In genomic region chr2:77758403-77759071, GRCm38 (mm10) we compare ENCODE assay signal across 18 mouse cellular contexts.
DNase-seq lines count a peak whose midpoint lies in the region; ATAC-seq and TF ChIP-seq lines count a peak whose summit lies in the region.
"Had no signal": no experiment of that assay in that cellular context is flagged by ENCODE, and none has a peak within 500 bp of the region (broad histone marks: within the 10 kb centered on the region; RNA-seq: fewer than 3 reads in every experiment).

No protein-coding gene starts in this region.

- no peak overlapping the region for H3K4me2 ChIP-seq in forebrain, embryonic 11.5 days (ENCODE audit: low read depth, low read length, severe bottlenecking)
- H3K4me2 ChIP-seq in forebrain, postnatal 0 days (ENCODE audit: low read depth), result 0 out of 2 replicates have a peak overlapping the region, but pooled peaks have one; percentile 1
- H3K4me2 ChIP-seq in liver, postnatal 0 days (ENCODE audit: low read depth, low read length), result no peak overlapping the region
- H3K4me2 ChIP-seq: hindbrain, embryonic 15.5 days; limb, embryonic 12.5 days; liver, embryonic 13.5 days; neural tube, embryonic 12.5 days; stomach, embryonic 15.5 days had no signal

- WGBS in forebrain, embryonic 11.5 days, result 81% methylated on average over 15 of the region's 15 CpGs
- WGBS in forebrain, embryonic 10.5 days, result 88% methylated on average over 15 of the region's 15 CpGs
- 46% methylated on average over 15 of the region's 15 CpGs for WGBS in forebrain, postnatal 0 days
- 76% methylated on average over 15 of the region's 15 CpGs for WGBS in liver, postnatal 0 days (ENCODE audit: insufficient replicate concordance)

- DNase-seq in forebrain, embryonic 11.5 days (ENCODE audit: low spot score), result no peak
- no peak for DNase-seq in forebrain, embryonic 10.5 days (ENCODE audit: extremely low spot score, low spot score)
- DNase-seq in brain, embryonic 14.5 days (ENCODE audit: low read depth), result peak; percentile 61
- peak; percentile 58 for DNase-seq in forebrain, postnatal 0 days
- DNase-seq in right cerebral cortex, adult 18-20 months, result peak; percentile 46
- no peak for DNase-seq in adrenal gland, postnatal 10 days
- no peak for DNase-seq in spleen, postnatal 10 days (ENCODE audit: low spot score in 2 of 2)
- DNase-seq in liver, postnatal 0 days, result no peak
- DNase-seq: cerebellum, adult 18-20 months; gastrocnemius, postnatal 36 days; kidney, adult 2 months; kidney, postnatal 14 days; liver, embryonic 13.5 days had no signal

- H3K4me3 ChIP-seq in forebrain, embryonic 11.5 days (ENCODE audit: low read depth, low read length), result no peak overlapping the region
- no peak overlapping the region for H3K4me3 ChIP-seq in forebrain, embryonic 10.5 days
- H3K4me3 ChIP-seq in forebrain, postnatal 0 days (ENCODE audit: low read depth, low read length), result no peak overlapping the region
- no peak overlapping the region for H3K4me3 ChIP-seq in liver, postnatal 0 days (ENCODE audit: low read depth, low read length)
- H3K4me3 ChIP-seq: heart, embryonic 10.5 days; hindbrain, embryonic 15.5 days; limb, embryonic 12.5 days; liver, embryonic 13.5 days; neural tube, embryonic 12.5 days; stomach, embryonic 15.5 days had no signal

- TF ChIP-seq POLR2A in brain, embryonic 14.5 days (IDR thresholded peaks at IDR 0.05; ENCODE audit: borderline replicate concordance, extremely low read depth, insufficient read depth, insufficient read length, poor library complexity, severe bottlenecking), result no peak

- H3K9me3 ChIP-seq in forebrain, embryonic 11.5 days (ENCODE audit: control insufficient read depth, low read length), result no peaks in the 10 kb centered on the region
- H3K9me3 ChIP-seq in forebrain, embryonic 10.5 days, result no peaks in the 10 kb centered on the region
- no peaks in the 10 kb centered on the region for H3K9me3 ChIP-seq in forebrain, postnatal 0 days (ENCODE audit: low read length)
- H3K9me3 ChIP-seq in liver, postnatal 0 days (ENCODE audit: low read length), result no peaks in the 10 kb centered on the region
- H3K9me3 ChIP-seq: heart, embryonic 10.5 days; hindbrain, embryonic 15.5 days; limb, embryonic 12.5 days; liver, embryonic 13.5 days; neural tube, embryonic 12.5 days; stomach, embryonic 15.5 days had no signal

- no peak for TF ChIP-seq EP300 in liver, postnatal 0 days (IDR thresholded peaks at IDR 0.05; ENCODE audit: low read depth)

- no peaks in the 10 kb centered on the region for H3K4me1 ChIP-seq in forebrain, embryonic 11.5 days (replicated peaks; ENCODE audit: control insufficient read depth, insufficient read depth, low read length)
- H3K4me1 ChIP-seq in forebrain, embryonic 10.5 days, result peaks cover 10% of the 10 kb centered on the region
- no peaks in the 10 kb centered on the region for H3K4me1 ChIP-seq in forebrain, postnatal 0 days (ENCODE audit: insufficient read depth)
- no peaks in the 10 kb centered on the region for H3K4me1 ChIP-seq in liver, postnatal 0 days (ENCODE audit: insufficient read depth)
- H3K4me1 ChIP-seq: heart, embryonic 10.5 days; hindbrain, embryonic 15.5 days; limb, embryonic 12.5 days; liver, embryonic 13.5 days; neural tube, embryonic 12.5 days; stomach, embryonic 15.5 days had no signal

- H3K36me3 ChIP-seq in forebrain, embryonic 11.5 days (ENCODE audit: control insufficient read depth, insufficient read depth, low read length), result no peaks in the 10 kb centered on the region
- no peaks in the 10 kb centered on the region for H3K36me3 ChIP-seq in forebrain, embryonic 10.5 days (replicated peaks)
- H3K36me3 ChIP-seq in forebrain, postnatal 0 days (ENCODE audit: insufficient read depth), result no peaks in the 10 kb centered on the region
- no peaks in the 10 kb centered on the region for H3K36me3 ChIP-seq in liver, postnatal 0 days (replicated peaks; ENCODE audit: insufficient read depth, low read length)
- H3K36me3 ChIP-seq: heart, embryonic 10.5 days; hindbrain, embryonic 15.5 days; limb, embryonic 12.5 days; liver, embryonic 13.5 days; neural tube, embryonic 12.5 days; stomach, embryonic 15.5 days had no signal

- no peaks in the 10 kb centered on the region for H3K27me3 ChIP-seq in forebrain, embryonic 11.5 days (ENCODE audit: control insufficient read depth, insufficient read depth, low read length)
- no peaks in the 10 kb centered on the region for H3K27me3 ChIP-seq in forebrain, embryonic 10.5 days (ENCODE audit: poor library complexity, severe bottlenecking)
- H3K27me3 ChIP-seq in forebrain, postnatal 0 days (ENCODE audit: insufficient read depth, low read length), result no peaks in the 10 kb centered on the region
- no peaks in the 10 kb centered on the region for H3K27me3 ChIP-seq in liver, postnatal 0 days (ENCODE audit: insufficient read depth, low read length)
- H3K27me3 ChIP-seq: hindbrain, embryonic 15.5 days; limb, embryonic 12.5 days; liver, embryonic 13.5 days; neural tube, embryonic 12.5 days; stomach, embryonic 15.5 days had no signal

- no peak for TF ChIP-seq CTCF in brain, embryonic 14.5 days (IDR thresholded peaks at IDR 0.05; ENCODE audit: borderline replicate concordance, extremely low read depth, insufficient read depth, insufficient read length)
- no peak for TF ChIP-seq CTCF in forebrain, postnatal 0 days (IDR thresholded peaks at IDR 0.05; ENCODE audit: low read depth)
- no peak for TF ChIP-seq CTCF in liver, postnatal 0 days (IDR thresholded peaks at IDR 0.05; ENCODE audit: low read depth)

- ATAC-seq in forebrain, embryonic 11.5 days (replicated peaks; ENCODE audit: low FRiP score), result 0 out of 2 replicates have a peak, but pooled peaks have one; percentile 24
- peak; percentile 88 for ATAC-seq in forebrain, postnatal 0 days
- no peak for ATAC-seq in liver, postnatal 0 days

- no peak overlapping the region for H3K27ac ChIP-seq in forebrain, embryonic 11.5 days (ENCODE audit: low read depth, low read length)
- no peak overlapping the region for H3K27ac ChIP-seq in forebrain, embryonic 10.5 days
- H3K27ac ChIP-seq in forebrain, postnatal 0 days (ENCODE audit: low read depth, low read length), result 0 out of 2 replicates have a peak overlapping the region, but pooled peaks have one; percentile 1
- H3K27ac ChIP-seq in liver, postnatal 0 days (ENCODE audit: low read depth), result no peak overlapping the region
- H3K27ac ChIP-seq: heart, embryonic 10.5 days; hindbrain, embryonic 15.5 days; limb, embryonic 12.5 days; liver, embryonic 13.5 days; neural tube, embryonic 12.5 days; stomach, embryonic 15.5 days had no signal

- H3K9ac ChIP-seq in forebrain, embryonic 11.5 days (ENCODE audit: low read length), result no peak overlapping the region
- H3K9ac ChIP-seq in forebrain, postnatal 0 days, result no peak overlapping the region
- H3K9ac ChIP-seq in liver, postnatal 0 days (replicated peaks), result no peak overlapping the region
- H3K9ac ChIP-seq: hindbrain, embryonic 15.5 days; limb, embryonic 12.5 days; liver, embryonic 13.5 days; neural tube, embryonic 12.5 days; stomach, embryonic 15.5 days had no signal

Comparison
In these comparisons a context has a peak if more than half of its experiments do, and no peak if none do; other contexts are left out.
1. DNase-seq: peak in brain, embryonic 14.5 days (single experiment), forebrain, postnatal 0 days (single experiment) and right cerebral cortex, adult 18-20 months (single experiment); none in forebrain, embryonic 11.5 days (single experiment), forebrain, embryonic 10.5 days (single experiment), adrenal gland, postnatal 10 days (single experiment), spleen, postnatal 10 days (0 of 2) and liver, postnatal 0 days (single experiment).